Mouse (Mus musculus) spleen, embryonic (tissue): ENCODE measurements around the gene Gm10073.
"Not testable (repeated sequence)": the region's sequence is repeated elsewhere in the genome, so short reads cannot be mapped to it uniquely, and the experiment has no call there.

Experiments
- CTCF ChIA-PET: fragments of 350-600 bp; sonication (Branson Sonifier 250); formaldehyde crosslinking; loops from one replicate; lab custom pipeline; 2022; lab: Charles Lee

The Gm10073 gene

DNA sequence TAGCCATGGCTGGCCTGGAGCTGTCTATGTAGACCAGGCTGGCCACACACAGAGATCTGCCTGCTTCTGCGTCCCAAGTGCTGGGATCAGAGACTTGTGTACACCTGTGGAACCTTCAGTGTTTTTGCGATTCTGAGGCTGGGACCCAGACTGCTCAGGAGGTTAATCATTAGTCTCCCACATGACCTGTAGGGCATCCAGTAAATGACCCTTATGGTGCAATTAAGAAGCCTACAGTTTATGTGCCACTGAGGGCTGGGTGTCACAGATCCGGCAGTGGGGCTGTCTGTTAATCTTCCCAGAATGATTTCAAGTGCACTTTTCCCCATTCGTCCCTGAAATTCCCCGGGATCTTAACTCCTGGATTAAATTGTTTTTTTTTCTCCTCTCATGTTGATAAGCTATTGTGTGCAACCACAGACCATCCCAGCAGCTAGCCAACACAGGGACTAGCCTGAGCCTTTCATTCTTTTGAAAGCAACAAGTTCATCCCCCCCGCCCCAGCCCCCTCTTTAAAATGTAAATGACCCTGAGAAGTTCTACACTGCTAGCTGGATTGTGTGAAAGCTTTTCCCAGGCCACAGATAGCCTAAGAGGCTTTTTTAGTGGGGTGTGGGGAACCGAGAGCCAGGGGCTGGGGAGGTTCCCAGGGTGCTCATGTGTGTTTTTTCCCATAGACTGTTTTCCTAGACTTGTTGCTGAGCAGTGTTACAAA, 26.2 kb upstream of the Gm10073 start:
- CTCF ChIA-PET, result no interaction called here

- CTCF ChIA-PET, result no interaction called here
Observed at GRCm38 (mm10) chr8:106597067-106597466, 23.8 kb upstream of the Gm10073 start.

GRCm38 (mm10) chr8:106595623-106596022, 22.4 kb upstream of the Gm10073 start:
- CTCF ChIA-PET, result not testable (repeated sequence)

- CTCF ChIA-PET, result no interaction called here
Observed at GRCm38 (mm10) chr8:106592458-106592857, 19.2 kb upstream of the Gm10073 start.

- CTCF ChIA-PET, result no interaction called here
Observed at GRCm38 (mm10) chr8:106588443-106589431, 15.5 kb upstream of the Gm10073 start.

DNA sequence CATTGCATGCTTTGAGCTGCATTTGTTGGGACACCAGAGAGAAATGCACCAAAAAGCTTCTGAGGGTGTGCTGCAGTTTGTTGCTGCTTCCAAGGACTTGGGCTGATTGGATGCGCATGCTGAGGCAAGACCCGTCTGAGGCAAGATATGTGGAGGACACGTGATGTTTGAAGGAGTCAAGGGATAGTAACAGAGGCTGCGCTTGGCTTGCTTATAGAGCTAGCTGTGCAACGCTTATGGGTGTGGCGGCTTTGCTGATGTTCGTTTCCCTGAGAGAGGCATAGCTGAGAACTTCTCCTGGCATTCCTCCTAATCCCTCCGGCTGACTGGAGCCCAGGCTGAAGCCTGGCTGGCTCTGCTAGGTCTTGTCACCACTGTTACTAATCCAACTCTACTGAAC, 13.6 kb upstream of the Gm10073 start:
- CTCF ChIA-PET, result interaction anchor here (0.7 kb wide), 3 partner anchors 40 to 1142 kb away, joined by 3 to 6 read pairs (median 5); no protein-coding TSS in a partner anchor

GRCm38 (mm10) chr8:106585671-106586037, 12.4 kb upstream of the Gm10073 start:
- CTCF ChIA-PET, result interaction anchor here (0.5 kb wide), 1 partner anchor 34 kb away, joined by 3 read pairs; no protein-coding TSS in a partner anchor

GRCm38 (mm10) chr8:106584942-106585670, 11.8 kb upstream of the Gm10073 start:
- CTCF ChIA-PET, result no interaction called here

- CTCF ChIA-PET, result interaction anchor here (0.6 kb wide), 2 partner anchors 19 to 32 kb away, joined by 3 to 4 read pairs; no protein-coding TSS in a partner anchor
Observed at GRCm38 (mm10) chr8:106581344-106582088, 8.3 kb upstream of the Gm10073 start.

DNA sequence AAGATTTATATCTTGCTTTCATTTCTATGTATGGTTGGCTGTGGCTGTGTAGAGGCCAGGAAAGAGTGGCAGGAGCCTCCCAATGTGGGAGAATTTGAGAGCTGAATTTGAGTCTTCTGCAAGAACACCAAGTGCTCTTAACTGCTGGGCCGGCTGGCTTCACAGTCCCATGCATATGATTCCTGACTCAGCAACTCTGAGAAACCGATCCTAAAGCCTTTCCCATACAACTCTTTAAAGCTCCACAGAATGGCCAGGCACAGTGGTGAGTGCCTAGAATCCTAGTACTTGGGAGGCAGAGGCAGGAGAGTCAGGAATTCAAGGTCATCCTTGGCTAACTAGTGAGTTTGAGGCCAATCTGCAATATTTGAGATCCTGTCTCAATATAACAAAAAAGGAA, 6.2 kb upstream of the Gm10073 start:
- CTCF ChIA-PET, result no interaction called here

GRCm38 (mm10) chr8:106576849-106577555, 3.7 kb upstream of the Gm10073 start:
- CTCF ChIA-PET, result no interaction called here

GRCm38 (mm10) chr8:106574283-106574682, 1.0 kb upstream of the Gm10073 start:
- CTCF ChIA-PET, result no interaction called here

- CTCF ChIA-PET, result not testable (repeated sequence)
Observed at GRCm38 (mm10) chr8:106572175-106572574, 1.1 kb downstream of the Gm10073 start.

- CTCF ChIA-PET, result no interaction called here
Observed at GRCm38 (mm10) chr8:106571551-106572172, 1.6 kb downstream of the Gm10073 start.

DNA sequence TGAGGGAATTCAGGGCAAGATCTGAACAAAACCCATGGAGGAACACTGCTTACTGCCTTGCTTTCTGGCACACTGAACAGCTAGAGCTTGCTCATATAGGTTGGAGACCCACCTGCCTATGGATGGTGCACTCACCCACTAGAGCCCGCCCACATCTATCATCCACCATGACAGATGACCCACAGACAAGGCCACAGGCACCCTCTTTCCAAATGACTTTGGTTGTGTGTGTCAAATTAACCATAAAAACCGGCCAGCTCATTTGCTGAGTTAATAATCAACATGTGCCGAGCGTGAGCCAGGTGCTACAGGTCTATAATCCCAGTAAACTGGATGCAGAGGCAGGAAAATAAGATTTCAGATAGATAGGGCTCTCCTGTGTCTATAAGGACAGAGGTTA, 2.9 kb downstream of the Gm10073 start:
- CTCF ChIA-PET, result no interaction called here

- CTCF ChIA-PET, result no interaction called here
Observed at GRCm38 (mm10) chr8:106569006-106569405, 4.3 kb downstream of the Gm10073 start.

- CTCF ChIA-PET, result no interaction called here
Observed at GRCm38 (mm10) chr8:106563691-106564182, 9.5 kb downstream of the Gm10073 start.

- CTCF ChIA-PET, result interaction anchor here (0.6 kb wide), 1 partner anchor 893 kb away, joined by 5 read pairs; no protein-coding TSS in a partner anchor
Observed at GRCm38 (mm10) chr8:106561097-106561865, 12.0 kb downstream of the Gm10073 start.

- CTCF ChIA-PET, result no interaction called here
Observed at GRCm38 (mm10) chr8:106559844-106560243, 13.4 kb downstream of the Gm10073 start.
